Mouse (Mus musculus): ENCODE data around the gene Fgfr3. TPM values are rescaled to one million over a fixed set of nuclear protein-coding genes. Genes with fewer than 3 reads are reported as not detected.

Fgfr3 gene
- polyA plus RNA-seq, 1 experiment: not detected

DNA sequence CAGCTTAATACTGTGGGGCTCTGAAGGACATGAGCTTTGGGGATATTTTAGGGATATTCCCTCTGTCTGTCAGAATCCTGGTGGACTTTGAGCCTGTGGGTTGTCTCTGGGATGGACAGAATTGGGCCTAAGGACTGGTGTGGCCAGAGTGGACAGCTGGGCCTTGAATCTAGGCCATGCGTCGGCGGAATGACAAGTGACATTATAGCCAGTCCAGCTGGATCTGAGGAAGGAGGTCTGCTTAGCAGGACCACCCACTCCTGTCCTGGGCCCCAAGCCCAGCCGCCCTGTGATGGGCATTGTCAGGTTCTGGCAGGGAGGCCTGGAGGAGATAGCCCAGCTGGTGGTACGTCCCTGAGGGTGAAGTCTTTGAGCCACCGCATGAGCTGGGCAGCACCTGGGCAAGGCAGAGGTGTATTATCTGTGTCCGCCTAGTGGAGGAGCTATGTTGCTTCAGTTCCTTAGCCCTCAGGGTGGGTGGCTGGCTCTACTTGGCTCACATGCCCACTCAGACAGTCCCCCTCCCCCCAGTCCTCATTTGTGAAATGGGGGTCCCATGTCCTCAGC is 4.7 kb downstream of the Fgfr3 start:
- no peak for TF ChIP-seq CTCF (IDR thresholded peaks at IDR 0.05; ENCODE audit: low read depth, low read length)
- no peak for TF ChIP-seq POLR2A (IDR thresholded peaks at IDR 0.05; ENCODE audit: borderline replicate concordance, low read depth, low read length)
- Histone ChIP-seq H3K4me1 (ENCODE audit: control insufficient read depth, insufficient read depth, low read length) (no peaks in the 10 kb centered on the region), H3K4me3 (ENCODE audit: insufficient read depth, low read length) (no peak overlapping the region)

DNA sequence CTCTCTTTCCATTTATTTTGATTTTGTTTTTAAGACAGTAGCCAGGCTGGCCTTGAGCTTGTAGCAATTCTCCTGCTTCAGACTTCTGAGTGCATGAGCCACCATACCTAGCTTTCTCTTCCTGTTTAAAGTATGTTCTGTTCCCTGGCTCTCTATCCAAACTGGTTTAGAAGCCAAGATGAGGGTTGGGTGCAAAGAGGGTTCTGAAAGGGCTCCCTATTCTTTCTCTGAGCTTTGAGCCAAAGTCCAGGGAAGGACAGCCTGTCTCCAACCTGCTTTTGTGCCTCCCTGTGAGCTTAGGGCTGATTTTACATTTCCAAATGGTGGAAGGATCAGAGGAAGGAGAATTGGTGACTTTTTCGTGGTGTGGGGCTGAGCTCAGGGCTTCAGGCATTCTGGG is 5.4 kb downstream of the Fgfr3 start:
- Histone ChIP-seq H3K27ac (ENCODE audit: insufficient read depth, low read depth, low read length) (no peak overlapping the region), H3K4me1 (ENCODE audit: control insufficient read depth, insufficient read depth, low read length) (no peaks in the 10 kb centered on the region)
- TF ChIP-seq CTCF (IDR thresholded peaks at IDR 0.05; ENCODE audit: low read depth, low read length) (no peak), POLR2A (IDR thresholded peaks at IDR 0.05; ENCODE audit: borderline replicate concordance, low read depth, low read length) (no peak)

More for the DNA sequence above, 4.7 kb downstream of the Fgfr3 start:
- no peak overlapping the region for H3K27ac ChIP-seq (ENCODE audit: insufficient read depth, low read depth, low read length)

DNA sequence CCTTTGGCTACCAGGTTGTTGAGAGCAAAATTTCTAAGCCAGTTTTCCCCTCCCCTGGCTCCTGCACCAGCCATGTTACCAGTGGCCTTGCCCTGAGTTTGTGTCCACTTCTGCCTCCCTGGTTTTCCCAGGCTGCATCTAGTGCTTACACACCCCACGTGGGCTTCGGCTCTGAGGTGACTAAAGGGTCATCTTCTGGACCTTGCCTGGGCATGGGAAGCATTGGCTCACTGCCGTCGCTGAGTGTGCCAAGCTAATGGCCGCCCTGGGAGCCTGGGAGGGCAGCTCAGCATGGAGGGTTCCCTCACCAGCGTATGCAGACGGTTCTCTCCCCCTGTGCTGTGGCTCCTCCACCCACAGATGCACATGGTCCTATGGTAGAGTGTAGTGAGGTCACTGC is 7.4 kb downstream of the Fgfr3 start:
- Histone ChIP-seq H3K4me3 (ENCODE audit: insufficient read depth, low read length) (no peak overlapping the region), H3K4me1 (ENCODE audit: control insufficient read depth, insufficient read depth, low read length) (no peaks in the 10 kb centered on the region), H3K27ac (ENCODE audit: insufficient read depth, low read depth, low read length) (no peak overlapping the region)
- TF ChIP-seq CTCF (IDR thresholded peaks at IDR 0.05; ENCODE audit: low read depth, low read length): no peak
- TF ChIP-seq POLR2A (IDR thresholded peaks at IDR 0.05; ENCODE audit: borderline replicate concordance, low read depth, low read length): no peak

More for the DNA sequence above, 5.4 kb downstream of the Fgfr3 start:
- no peak overlapping the region for H3K4me3 ChIP-seq (ENCODE audit: insufficient read depth, low read length)

DNA sequence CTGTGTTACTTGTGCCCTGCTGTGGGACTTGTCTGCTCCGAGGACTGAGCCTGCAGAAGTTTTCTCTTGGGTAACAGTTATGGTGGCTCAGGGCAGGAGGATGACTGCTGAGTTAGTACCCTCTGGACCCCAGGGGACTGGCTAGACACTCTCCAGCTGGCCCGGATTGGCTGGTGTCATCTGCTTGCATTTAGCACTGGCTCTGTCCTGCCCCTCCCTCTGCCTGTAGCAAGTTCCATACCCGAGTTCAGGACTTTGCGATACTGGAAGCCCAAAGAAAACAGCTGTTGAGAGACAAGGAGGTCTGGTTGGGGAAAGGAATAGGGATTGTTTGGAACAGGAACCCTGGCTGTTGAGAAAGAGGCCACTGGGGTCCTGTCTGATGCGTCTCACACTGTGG is 9.0 kb downstream of the Fgfr3 start:
- Histone ChIP-seq H3K4me1 (ENCODE audit: control insufficient read depth, insufficient read depth, low read length) (no peaks in the 10 kb centered on the region), H3K27ac (ENCODE audit: insufficient read depth, low read depth, low read length) (no peak overlapping the region), H3K4me3 (ENCODE audit: insufficient read depth, low read length) (no peak overlapping the region)
- TF ChIP-seq POLR2A (IDR thresholded peaks at IDR 0.05; ENCODE audit: borderline replicate concordance, low read depth, low read length): no peak
- TF ChIP-seq CTCF (IDR thresholded peaks at IDR 0.05; ENCODE audit: low read depth, low read length): no peak

DNA sequence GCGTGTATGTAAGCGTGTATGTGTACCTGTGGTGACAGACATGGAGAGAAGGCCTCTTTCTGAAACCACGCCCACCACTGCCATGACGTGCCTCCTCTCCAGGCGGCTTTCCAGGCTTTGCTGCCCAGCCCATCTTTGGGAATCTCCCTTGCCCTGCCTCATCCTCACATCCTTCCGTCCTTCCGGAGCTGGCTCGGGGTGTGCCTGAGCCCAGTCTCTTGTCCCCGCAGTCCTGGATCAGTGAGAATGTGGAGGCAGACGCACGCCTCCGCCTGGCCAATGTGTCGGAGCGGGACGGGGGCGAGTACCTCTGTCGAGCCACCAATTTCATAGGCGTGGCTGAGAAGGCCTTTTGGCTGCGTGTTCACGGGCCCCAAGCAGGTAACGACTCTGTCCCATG is 9.6 kb downstream of the Fgfr3 start:
- Histone ChIP-seq H3K4me1 (ENCODE audit: control insufficient read depth, insufficient read depth, low read length) (no peaks in the 10 kb centered on the region), H3K27ac (ENCODE audit: insufficient read depth, low read depth, low read length) (no peak overlapping the region), H3K4me3 (ENCODE audit: insufficient read depth, low read length) (no peak overlapping the region)
- no peak for TF ChIP-seq POLR2A (IDR thresholded peaks at IDR 0.05; ENCODE audit: borderline replicate concordance, low read depth, low read length)
- no peak for TF ChIP-seq CTCF (IDR thresholded peaks at IDR 0.05; ENCODE audit: low read depth, low read length)

DNA sequence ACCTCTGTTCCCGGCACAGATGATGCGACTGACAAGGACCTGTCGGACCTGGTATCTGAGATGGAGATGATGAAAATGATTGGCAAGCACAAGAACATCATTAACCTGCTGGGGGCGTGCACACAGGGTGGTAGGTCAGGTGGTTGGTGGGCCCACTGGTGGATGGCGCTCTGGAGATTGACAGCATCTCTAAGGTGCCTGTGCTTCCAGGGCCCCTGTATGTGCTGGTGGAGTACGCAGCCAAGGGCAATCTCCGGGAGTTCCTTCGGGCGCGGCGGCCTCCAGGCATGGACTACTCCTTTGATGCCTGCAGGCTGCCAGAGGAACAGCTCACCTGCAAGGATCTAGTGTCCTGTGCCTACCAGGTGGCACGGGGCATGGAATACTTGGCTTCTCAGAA is 12.4 kb downstream of the Fgfr3 start:
- Histone ChIP-seq H3K4me3 (ENCODE audit: insufficient read depth, low read length) (no peak overlapping the region), H3K27ac (ENCODE audit: insufficient read depth, low read depth, low read length) (no peak overlapping the region), H3K4me1 (ENCODE audit: control insufficient read depth, insufficient read depth, low read length) (no peaks in the 10 kb centered on the region)
- no peak for TF ChIP-seq POLR2A (IDR thresholded peaks at IDR 0.05; ENCODE audit: borderline replicate concordance, low read depth, low read length)
- TF ChIP-seq CTCF (IDR thresholded peaks at IDR 0.05; ENCODE audit: low read depth, low read length): no peak

DNA sequence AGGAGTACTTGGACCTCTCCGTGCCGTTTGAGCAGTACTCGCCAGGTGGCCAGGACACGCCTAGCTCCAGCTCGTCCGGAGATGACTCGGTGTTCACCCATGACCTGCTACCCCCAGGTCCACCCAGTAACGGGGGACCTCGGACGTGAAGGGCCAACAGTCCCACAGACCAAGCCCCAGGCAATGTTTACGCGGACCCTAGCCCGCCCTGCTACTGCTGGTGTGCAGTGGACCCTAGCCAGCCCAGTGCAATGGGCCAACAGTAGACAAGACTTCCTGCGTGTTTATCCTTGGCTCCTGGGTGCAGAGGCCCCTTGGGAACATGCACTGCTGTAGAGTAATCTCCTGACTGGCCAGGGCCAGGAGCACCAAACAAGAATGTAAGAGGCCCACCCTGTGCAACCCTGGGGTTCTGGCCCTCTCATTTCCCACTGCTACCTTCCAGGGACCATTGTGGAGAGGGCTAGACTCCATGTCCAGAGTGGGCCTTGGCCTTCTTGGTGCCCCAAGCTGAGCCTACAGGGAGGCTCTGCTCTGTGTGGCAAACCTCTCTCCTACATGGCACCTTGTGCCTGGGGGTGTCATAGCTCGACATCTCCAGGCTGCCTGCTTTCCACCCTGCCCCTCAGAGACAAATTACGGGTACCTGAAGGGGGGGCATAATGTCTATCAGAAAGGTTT is 14.1 kb downstream of the Fgfr3 start:
- no peak overlapping the region for H3K4me3 ChIP-seq (ENCODE audit: insufficient read depth, low read length)
- no peak for TF ChIP-seq POLR2A (IDR thresholded peaks at IDR 0.05; ENCODE audit: borderline replicate concordance, low read depth, low read length)
- TF ChIP-seq CTCF (IDR thresholded peaks at IDR 0.05; ENCODE audit: low read depth, low read length): no peak
- no peaks in the 10 kb centered on the region for H3K4me1 ChIP-seq (ENCODE audit: control insufficient read depth, insufficient read depth, low read length)
- no peak overlapping the region for H3K27ac ChIP-seq (ENCODE audit: insufficient read depth, low read depth, low read length)

DNA sequence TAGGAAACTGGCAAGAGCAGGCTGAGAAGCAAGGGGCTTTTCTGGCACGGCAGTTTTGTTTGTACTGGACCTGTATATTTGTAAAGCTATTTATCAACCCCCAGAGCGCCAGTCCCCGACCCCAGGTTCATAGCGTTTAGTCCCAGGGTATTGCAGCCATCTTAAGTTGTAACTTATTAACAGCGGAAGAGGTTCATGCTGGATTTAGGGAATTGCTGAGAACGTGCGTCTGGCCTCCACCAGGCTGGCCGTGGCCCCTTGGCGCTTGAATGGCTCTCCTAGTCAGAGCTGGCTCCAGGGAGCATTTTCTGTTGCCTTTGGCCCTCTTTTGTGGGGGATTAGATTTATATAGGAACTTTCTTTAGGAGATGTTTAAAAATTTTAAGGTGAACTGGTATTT is 14.8 kb downstream of the Fgfr3 start:
- no peaks in the 10 kb centered on the region for H3K4me1 ChIP-seq (ENCODE audit: control insufficient read depth, insufficient read depth, low read length)
- no peak for TF ChIP-seq CTCF (IDR thresholded peaks at IDR 0.05; ENCODE audit: low read depth, low read length)
- H3K4me3 ChIP-seq (ENCODE audit: insufficient read depth, low read length): no peak overlapping the region
- no peak overlapping the region for H3K27ac ChIP-seq (ENCODE audit: insufficient read depth, low read depth, low read length)

DNA sequence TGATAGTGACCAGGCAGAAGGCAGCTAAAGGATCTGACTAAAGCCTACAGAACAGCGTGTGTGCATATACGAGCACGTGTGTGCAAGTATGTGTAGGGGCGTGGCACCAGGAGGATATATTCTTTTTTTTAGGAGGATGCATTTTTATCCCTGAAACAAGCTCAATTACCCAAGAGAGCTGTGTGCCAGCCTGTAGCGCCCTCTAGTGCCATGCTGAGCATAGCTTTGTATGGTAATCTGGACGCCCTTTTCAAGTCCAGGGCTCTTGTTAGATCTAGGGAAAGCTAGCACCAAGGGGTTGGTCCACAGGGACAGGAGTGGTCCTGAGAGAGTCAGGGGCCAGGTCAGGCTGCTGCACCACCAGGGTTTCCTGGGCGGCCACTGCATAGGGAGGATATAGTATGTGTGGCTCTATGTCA is 16.4 kb downstream of the Fgfr3 start:
- no peak for TF ChIP-seq POLR2A (IDR thresholded peaks at IDR 0.05; ENCODE audit: borderline replicate concordance, low read depth, low read length)
- TF ChIP-seq CTCF (IDR thresholded peaks at IDR 0.05; ENCODE audit: low read depth, low read length): peak; percentile 67
- Histone ChIP-seq H3K4me3 (ENCODE audit: insufficient read depth, low read length) (no peak overlapping the region), H3K27ac (ENCODE audit: insufficient read depth, low read depth, low read length) (no peak overlapping the region), H3K4me1 (ENCODE audit: control insufficient read depth, insufficient read depth, low read length) (no peaks in the 10 kb centered on the region)

DNA sequence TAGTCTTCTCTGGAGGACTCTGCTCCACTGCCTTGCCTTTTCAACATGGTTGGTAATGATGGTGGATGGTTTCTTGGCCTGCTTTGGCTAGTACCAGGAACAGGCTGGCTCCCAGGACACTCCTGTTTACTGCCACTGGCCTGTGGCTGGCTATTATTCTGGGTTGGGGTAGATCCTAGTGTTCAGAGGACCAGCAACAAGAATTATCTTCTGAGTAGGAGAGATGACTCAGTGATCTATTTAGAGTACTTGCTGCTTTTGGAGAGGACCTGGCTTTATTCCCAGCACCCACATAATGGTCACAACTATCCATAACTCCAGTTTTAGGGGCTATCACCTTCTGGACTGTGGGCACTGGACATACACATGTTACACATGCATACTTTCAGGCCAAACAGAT is 16.9 kb downstream of the Fgfr3 start:
- no peak for TF ChIP-seq POLR2A (IDR thresholded peaks at IDR 0.05; ENCODE audit: borderline replicate concordance, low read depth, low read length)
- no peak for TF ChIP-seq CTCF (IDR thresholded peaks at IDR 0.05; ENCODE audit: low read depth, low read length)
- no peaks in the 10 kb centered on the region for H3K4me1 ChIP-seq (ENCODE audit: control insufficient read depth, insufficient read depth, low read length)
- no peak overlapping the region for H3K4me3 ChIP-seq (ENCODE audit: insufficient read depth, low read length)
- H3K27ac ChIP-seq (ENCODE audit: insufficient read depth, low read depth, low read length): no peak overlapping the region
